Mouse (Mus musculus): ENCODE measurements around the gene Pigs. TPM values are rescaled to one million over a fixed set of nuclear protein-coding genes. Genes with fewer than 3 reads are reported as not detected.

The Pigs gene
- polyA plus RNA-seq, 1 experiment: 69.1 TPM

DNA sequence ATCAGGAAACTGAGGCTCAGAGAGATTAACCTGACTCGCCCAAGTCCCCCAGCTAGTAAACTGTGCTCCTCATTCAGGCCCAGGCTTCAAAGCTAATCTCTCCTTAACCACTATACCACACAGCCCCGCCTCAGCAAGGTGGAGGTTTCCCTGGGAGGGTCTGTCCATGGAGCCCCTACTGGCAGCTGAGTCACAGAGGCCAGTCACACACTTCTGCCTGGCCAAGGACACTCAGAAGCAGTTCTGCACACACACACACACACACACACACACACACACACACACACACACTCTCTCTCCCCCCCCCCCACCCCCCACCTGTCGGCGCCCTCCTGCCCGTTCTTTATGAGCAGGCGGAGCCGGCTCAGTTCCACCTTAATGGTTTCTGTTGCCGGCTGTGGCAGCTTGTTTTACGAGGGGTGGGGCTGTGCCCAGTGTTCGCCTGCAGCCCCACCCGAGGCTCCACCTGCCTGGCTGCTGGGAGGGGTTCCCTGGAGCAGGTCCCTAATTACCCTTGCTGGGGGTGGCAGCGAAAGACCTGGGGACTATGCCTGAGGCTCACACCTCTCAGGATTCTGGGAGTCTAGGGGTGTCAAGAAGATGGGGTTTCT lies 49.4 kb downstream of the Pigs start:
- no peak overlapping the region for H3K4me3 ChIP-seq (ENCODE audit: insufficient read depth, low read depth, low read length)
- no peak for TF ChIP-seq CTCF (conservative IDR thresholded peaks at IDR 0.05; ENCODE audit: insufficient read depth, insufficient read length, low read depth, low read length)
- TF ChIP-seq POLR2A (IDR thresholded peaks at IDR 0.05; ENCODE audit: low read depth, low read length): no peak
- no peaks in the 10 kb centered on the region for H3K36me3 ChIP-seq (ENCODE audit: control insufficient read depth, insufficient read depth, low read length)
- H3K4me1 ChIP-seq (ENCODE audit: control insufficient read depth, insufficient read depth, low read length): no peaks in the 10 kb centered on the region
- 19% methylated on average over 12 of the region's 12 CpGs for WGBS
- DNase-seq: no peak
- H3K27me3 ChIP-seq (replicated peaks; ENCODE audit: control insufficient read depth, insufficient read depth, low read length): no peaks in the 10 kb centered on the region
- no peak overlapping the region for H3K27ac ChIP-seq (ENCODE audit: insufficient read depth, low read depth, low read length)

DNA sequence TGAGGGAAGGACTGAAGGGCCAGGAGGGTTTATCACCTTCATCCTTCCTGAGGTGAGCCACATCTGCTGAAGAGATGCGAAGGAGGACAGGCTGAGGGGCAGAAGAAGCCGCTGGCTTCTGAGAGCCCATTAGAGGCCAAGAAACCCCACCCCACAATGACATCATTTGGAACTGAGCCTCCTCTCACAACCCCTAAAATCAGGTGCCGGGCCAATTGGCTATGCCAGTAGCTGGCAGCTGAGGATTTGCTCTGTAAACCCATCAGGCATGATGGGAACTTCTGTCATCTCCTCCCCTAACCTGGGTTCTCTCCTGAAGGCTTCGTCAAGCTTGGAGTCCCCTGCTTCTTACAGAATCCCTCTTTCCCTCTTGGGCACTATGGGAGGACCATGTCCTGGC lies 52.1 kb downstream of the Pigs start:
- no peak for DNase-seq
- 81% methylated on average over 4 of the region's 4 CpGs for WGBS
- Histone ChIP-seq H3K4me1 (ENCODE audit: control insufficient read depth, insufficient read depth, low read length) (no peaks in the 10 kb centered on the region), H3K27ac (ENCODE audit: insufficient read depth, low read depth, low read length) (no peak overlapping the region), H3K27me3 (replicated peaks; ENCODE audit: control insufficient read depth, insufficient read depth, low read length) (no peaks in the 10 kb centered on the region), H3K4me3 (ENCODE audit: insufficient read depth, low read depth, low read length) (no peak overlapping the region), H3K36me3 (ENCODE audit: control insufficient read depth, insufficient read depth, low read length) (no peaks in the 10 kb centered on the region)
- TF ChIP-seq POLR2A (IDR thresholded peaks at IDR 0.05; ENCODE audit: low read depth, low read length) (no peak), CTCF (conservative IDR thresholded peaks at IDR 0.05; ENCODE audit: insufficient read depth, insufficient read length, low read depth, low read length) (no peak)

DNA sequence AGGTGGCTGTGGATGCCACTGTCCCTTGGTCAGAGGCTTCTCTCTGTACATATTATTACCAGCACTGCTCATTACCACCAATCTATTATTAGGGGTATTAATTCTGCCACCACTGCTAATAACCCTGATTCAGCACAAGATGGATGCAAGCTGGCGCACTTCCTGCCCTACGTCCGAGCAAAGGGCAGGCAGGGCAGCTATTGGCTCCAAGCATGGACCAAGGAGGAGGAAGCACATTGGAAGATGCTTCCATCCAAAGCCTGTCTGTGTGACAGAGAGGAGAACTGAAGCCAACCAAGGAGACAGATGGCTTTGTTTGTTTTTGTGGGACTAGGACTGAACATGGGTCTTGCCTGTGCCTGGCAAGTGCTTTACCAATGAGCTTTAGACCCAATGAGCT lies 52.8 kb downstream of the Pigs start:
- H3K36me3 ChIP-seq (ENCODE audit: control insufficient read depth, insufficient read depth, low read length): no peaks in the 10 kb centered on the region
- no peak overlapping the region for H3K4me3 ChIP-seq (ENCODE audit: insufficient read depth, low read depth, low read length)
- H3K27ac ChIP-seq (ENCODE audit: insufficient read depth, low read depth, low read length): no peak overlapping the region
- 84% methylated on average over 3 of the region's 3 CpGs for WGBS
- H3K27me3 ChIP-seq (replicated peaks; ENCODE audit: control insufficient read depth, insufficient read depth, low read length): no peaks in the 10 kb centered on the region
- no peak for DNase-seq
- no peaks in the 10 kb centered on the region for H3K4me1 ChIP-seq (ENCODE audit: control insufficient read depth, insufficient read depth, low read length)
- TF ChIP-seq POLR2A (IDR thresholded peaks at IDR 0.05; ENCODE audit: low read depth, low read length): no peak
- no peak for TF ChIP-seq CTCF (conservative IDR thresholded peaks at IDR 0.05; ENCODE audit: insufficient read depth, insufficient read length, low read depth, low read length)

DNA sequence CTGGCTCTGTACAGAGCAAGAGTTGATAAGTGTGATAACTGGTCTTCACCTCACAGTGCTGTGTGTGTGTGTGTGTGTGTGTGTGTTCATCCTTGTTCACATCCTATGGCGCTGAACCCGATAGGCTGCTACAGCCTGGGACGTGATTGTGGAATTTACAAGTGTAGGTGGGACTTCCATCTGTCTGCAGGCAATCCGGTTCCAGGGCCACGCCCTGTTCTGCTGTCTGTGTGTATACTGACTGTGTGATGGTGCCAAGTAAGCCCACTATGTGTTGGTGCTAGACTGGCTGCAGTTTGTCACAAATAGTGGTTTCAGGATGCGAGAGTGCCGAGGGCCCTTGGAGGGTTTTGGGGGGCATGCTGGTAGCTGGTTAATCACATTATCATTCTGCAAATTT lies 54.1 kb downstream of the Pigs start:
- no peaks in the 10 kb centered on the region for H3K36me3 ChIP-seq (ENCODE audit: control insufficient read depth, insufficient read depth, low read length)
- TF ChIP-seq POLR2A (IDR thresholded peaks at IDR 0.05; ENCODE audit: low read depth, low read length): no peak
- no peak for TF ChIP-seq CTCF (conservative IDR thresholded peaks at IDR 0.05; ENCODE audit: insufficient read depth, insufficient read length, low read depth, low read length)
- no peak overlapping the region for H3K27ac ChIP-seq (ENCODE audit: insufficient read depth, low read depth, low read length)
- no peak overlapping the region for H3K4me3 ChIP-seq (ENCODE audit: insufficient read depth, low read depth, low read length)
- 82% methylated on average over 7 of the region's 7 CpGs for WGBS
- DNase-seq: no peak
- H3K4me1 ChIP-seq (ENCODE audit: control insufficient read depth, insufficient read depth, low read length): no peaks in the 10 kb centered on the region
- H3K27me3 ChIP-seq (replicated peaks; ENCODE audit: control insufficient read depth, insufficient read depth, low read length): no peaks in the 10 kb centered on the region

DNA sequence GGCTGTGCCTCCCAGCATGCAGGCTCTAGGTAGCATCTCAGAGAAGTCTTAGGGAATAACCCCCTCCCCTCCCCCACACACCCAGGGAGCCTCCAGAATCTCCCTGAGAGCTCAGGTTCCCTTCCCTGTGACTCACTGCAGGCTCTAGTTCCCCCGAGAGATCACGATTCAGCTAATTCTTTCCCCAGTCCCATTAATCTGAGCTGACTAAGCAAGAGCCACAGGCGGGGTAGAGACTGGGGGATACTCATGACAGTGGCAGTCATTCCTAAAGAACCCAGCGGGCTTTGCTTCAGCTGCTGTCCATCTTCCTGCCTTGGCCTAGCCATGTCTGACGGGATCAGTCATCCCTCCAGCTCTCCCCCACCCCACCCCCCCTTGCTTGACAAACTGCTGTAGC lies 54.5 kb downstream of the Pigs start:
- H3K27ac ChIP-seq (ENCODE audit: insufficient read depth, low read depth, low read length): no peak overlapping the region
- H3K27me3 ChIP-seq (replicated peaks; ENCODE audit: control insufficient read depth, insufficient read depth, low read length): no peaks in the 10 kb centered on the region
- no peak for TF ChIP-seq POLR2A (IDR thresholded peaks at IDR 0.05; ENCODE audit: low read depth, low read length)
- TF ChIP-seq CTCF (conservative IDR thresholded peaks at IDR 0.05; ENCODE audit: insufficient read depth, insufficient read length, low read depth, low read length): no peak
- H3K4me3 ChIP-seq (ENCODE audit: insufficient read depth, low read depth, low read length): no peak overlapping the region
- no peaks in the 10 kb centered on the region for H3K36me3 ChIP-seq (ENCODE audit: control insufficient read depth, insufficient read depth, low read length)
- 68% methylated on average over 5 of the region's 5 CpGs for WGBS
- H3K4me1 ChIP-seq (ENCODE audit: control insufficient read depth, insufficient read depth, low read length): no peaks in the 10 kb centered on the region
- DNase-seq: no peak

DNA sequence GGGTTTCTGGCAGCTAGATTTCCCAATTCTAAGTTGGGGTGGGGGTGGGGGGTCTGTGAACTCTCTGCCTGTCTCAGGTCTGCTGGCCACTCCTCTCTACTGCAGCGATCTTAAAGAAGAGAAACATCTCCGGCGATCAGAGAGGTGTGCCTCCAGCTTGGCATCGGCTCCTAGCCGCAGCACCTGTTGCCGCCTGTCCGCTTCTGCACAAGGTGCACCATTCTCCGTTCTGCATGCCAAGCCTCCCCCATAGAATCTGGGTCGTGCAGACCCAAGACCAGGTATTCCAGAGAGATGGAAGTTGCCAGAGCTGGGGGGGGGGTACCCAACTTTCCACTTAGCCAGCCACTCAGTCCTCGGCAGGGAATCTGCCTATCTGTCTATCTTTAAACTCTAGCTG lies 57.6 kb downstream of the Pigs start:
- Histone ChIP-seq H3K4me1 (ENCODE audit: control insufficient read depth, insufficient read depth, low read length) (no peaks in the 10 kb centered on the region), H3K4me3 (ENCODE audit: insufficient read depth, low read depth, low read length) (no peak overlapping the region), H3K27ac (ENCODE audit: insufficient read depth, low read depth, low read length) (no peak overlapping the region), H3K27me3 (replicated peaks; ENCODE audit: control insufficient read depth, insufficient read depth, low read length) (no peaks in the 10 kb centered on the region), H3K36me3 (ENCODE audit: control insufficient read depth, insufficient read depth, low read length) (no peaks in the 10 kb centered on the region)
- TF ChIP-seq POLR2A (IDR thresholded peaks at IDR 0.05; ENCODE audit: low read depth, low read length) (no peak), CTCF (conservative IDR thresholded peaks at IDR 0.05; ENCODE audit: insufficient read depth, insufficient read length, low read depth, low read length) (no peak)
- WGBS: 78% methylated on average over 10 of the region's 10 CpGs
- DNase-seq: no peak

DNA sequence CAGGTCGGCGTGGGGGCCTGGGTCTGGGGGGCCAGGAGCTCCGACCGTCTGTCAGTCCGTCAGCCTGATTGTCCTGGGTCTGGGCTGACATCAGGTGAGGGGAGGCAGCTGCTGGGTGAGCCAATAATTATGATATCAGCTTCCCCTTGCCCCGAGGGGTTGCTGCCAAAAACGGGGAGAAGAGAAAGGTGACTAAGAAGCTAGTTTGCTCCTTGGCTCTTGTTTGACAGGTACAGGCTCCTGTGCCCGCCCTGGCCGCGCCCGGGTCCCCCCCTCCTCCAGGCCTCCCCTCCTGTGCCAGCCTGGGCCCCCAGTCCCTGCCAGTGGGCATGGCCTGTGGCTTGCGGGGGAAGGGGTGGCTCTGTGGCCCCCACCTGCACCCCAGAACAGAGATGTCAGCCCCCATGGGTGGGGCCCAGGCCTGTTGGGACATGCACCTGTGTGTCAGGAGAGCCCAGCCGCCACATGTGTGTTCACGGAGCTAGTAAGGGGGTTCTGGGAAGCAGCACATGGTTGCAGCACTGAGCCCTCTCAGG lies 58.4 kb downstream of the Pigs start, which contains the start of gene Foxn1:
TSS of gene Foxn1 (minus strand) at position 51 of the 536 bp plus-strand sequence.
- 77% methylated on average over 14 of the region's 14 CpGs for WGBS
- H3K27ac ChIP-seq (ENCODE audit: insufficient read depth, low read depth, low read length): no peak within 1 kb of the TSS
- no peaks in the 10 kb centered on the region for H3K4me1 ChIP-seq (ENCODE audit: control insufficient read depth, insufficient read depth, low read length)
- no peaks in the 10 kb centered on the region for H3K36me3 ChIP-seq (ENCODE audit: control insufficient read depth, insufficient read depth, low read length)
- no peaks in the 10 kb centered on the region for H3K27me3 ChIP-seq (replicated peaks; ENCODE audit: control insufficient read depth, insufficient read depth, low read length)
- no peak within 1 kb of the TSS for H3K4me3 ChIP-seq (ENCODE audit: insufficient read depth, low read depth, low read length)
- DNase-seq: no peak
- TF ChIP-seq POLR2A (IDR thresholded peaks at IDR 0.05; ENCODE audit: low read depth, low read length) (no peak), CTCF (conservative IDR thresholded peaks at IDR 0.05; ENCODE audit: insufficient read depth, insufficient read length, low read depth, low read length) (no peak)

Other genes starting within 250 kb of the Pigs start
- 39.1 and 41.6 TPM in 2 replicates for gene Eral1, start 248.0 kb upstream of the Pigs start, polyA plus RNA-seq (2012; rRNA removed)
- gene Fam222b, start 233.8 kb upstream of the Pigs start, polyA plus RNA-seq (2012; rRNA removed): 13.4 and 14.7 TPM in 2 replicates
- 108 and 126 TPM in 2 replicates for gene Traf4, start 162.8 kb upstream of the Pigs start, polyA plus RNA-seq (2012; rRNA removed)
- gene Nek8, start 151.7 kb upstream of the Pigs start, polyA plus RNA-seq (2012; rRNA removed): 18.3 and 24.6 TPM in 2 replicates
- gene Tlcd1, start 151.7 kb upstream of the Pigs start, polyA plus RNA-seq (2012; rRNA removed): 78.2 and 144 TPM in 2 replicates
- 153 and 278 TPM in 2 replicates for gene Rpl23a, start 144.8 kb upstream of the Pigs start, polyA plus RNA-seq (2012; rRNA removed)
- 78.1 and 92.4 TPM in 2 replicates for gene Rab34, start 140.0 kb upstream of the Pigs start, polyA plus RNA-seq (2012; rRNA removed)
- 1.2 and 1.8 TPM in 2 replicates for gene Proca1, start 135.0 kb upstream of the Pigs start, polyA plus RNA-seq (2012; rRNA removed)
- gene Sdf2, start 82.7 kb upstream of the Pigs start, polyA plus RNA-seq (2012; rRNA removed): 127 and 129 TPM in 2 replicates
- 17.8 and 20.7 TPM in 2 replicates for gene Supt6, start 82.4 kb upstream of the Pigs start, polyA plus RNA-seq (2012; rRNA removed)
- gene 2610507B11Rik, start 66.7 kb upstream of the Pigs start, polyA plus RNA-seq (2012; rRNA removed): 103 and 122 TPM in 2 replicates
- 0.15 and 0.19 TPM in 2 replicates for gene BC030499, start 37.6 kb upstream of the Pigs start, polyA plus RNA-seq (2012; rRNA removed)
- 13.2 and 15.0 TPM in 2 replicates for gene Spag5, start 26.9 kb upstream of the Pigs start, polyA plus RNA-seq (2012; rRNA removed)
- 36.2 and 43.5 TPM in 2 replicates for gene Aldoc, start 5.4 kb upstream of the Pigs start, polyA plus RNA-seq (2012; rRNA removed)
- 20.3 and 20.8 TPM in 2 replicates for gene Unc119, start 15.1 kb downstream of the Pigs start, polyA plus RNA-seq (2012; rRNA removed)
- 0.03 and 0.05 TPM in 2 replicates for gene Foxn1, start 58.1 kb downstream of the Pigs start, polyA plus RNA-seq (2012; rRNA removed)
- 91.0 and 105 TPM in 2 replicates for gene Slc13a2, start 93.8 kb downstream of the Pigs start, polyA plus RNA-seq (2012; rRNA removed)
- gene Slc46a1, start 137.3 kb downstream of the Pigs start, polyA plus RNA-seq (2012; rRNA removed): 93.2 and 115 TPM in 2 replicates
- gene Sarm1, start 169.3 kb downstream of the Pigs start, polyA plus RNA-seq (2012; rRNA removed): 0.35 and 0.38 TPM in 2 replicates
- gene Vtn, start 170.7 kb downstream of the Pigs start, polyA plus RNA-seq (2012; rRNA removed): 3.3 and 3.6 TPM in 2 replicates
- not detected in 2 replicates for gene Sebox, start 175.0 kb downstream of the Pigs start, polyA plus RNA-seq (2012; rRNA removed)
- 14.0 and 15.9 TPM in 2 replicates for gene Tmem199, start 183.8 kb downstream of the Pigs start, polyA plus RNA-seq (2012; rRNA removed)
- gene Poldip2, start 183.8 kb downstream of the Pigs start, polyA plus RNA-seq (2012; rRNA removed): 115 and 118 TPM in 2 replicates
- gene Tnfaip1, start 207.9 kb downstream of the Pigs start, polyA plus RNA-seq (2012; rRNA removed): 33.0 and 33.3 TPM in 2 replicates
- 57.2 and 61.6 TPM in 2 replicates for gene Ift20, start 207.9 kb downstream of the Pigs start, polyA plus RNA-seq (2012; rRNA removed)
- 34.4 and 41.9 TPM in 2 replicates for gene Tmem97, start 222.4 kb downstream of the Pigs start, polyA plus RNA-seq (2012; rRNA removed)